Mouse (Mus musculus) hindbrain, embryonic 13.5 days (tissue): Measurements from ENCODE around the gene Ccdc171. TPM values are rescaled to one million over a fixed set of nuclear protein-coding genes. Genes with fewer than 3 reads are reported as not detected.
A peak's percentile ranks its signal among the peaks of the same experiment; 100 is the strongest.
"Not testable (repeated sequence)": the region's sequence is repeated elsewhere in the genome, so short reads cannot be mapped to it uniquely, and the experiment has no call there.

Experiments used
- ATAC-seq: fragments of 200-750 bp; cut with Nextera tagmentation; 2 replicates; pipeline ENCODE4 v1.8.0; 2017; ENCODE audit warnings: moderate TSS enrichment; ENCODE audit not compliant: low FRiP score
- H3K27ac ChIP-seq: fragments of 300-500 bp; sonication (generic); 2 replicates; pipeline ENCODE4 v1.5.1; 2015; ENCODE audit warnings: inconsistent platforms, mild to moderate bottlenecking, moderate library complexity
- H3K27me3 ChIP-seq: fragments of 300-500 bp; sonication (generic); 2 replicates; pipeline ENCODE4 v1.6.1; 2015; ENCODE audit warnings: mild to moderate bottlenecking, inconsistent platforms
- H3K36me3 ChIP-seq: fragments of 300-500 bp; sonication (generic); 2 replicates; pipeline ENCODE4 v1.6.1; 2015; ENCODE audit warnings: mild to moderate bottlenecking, inconsistent platforms
- H3K4me1 ChIP-seq: fragments of 300-500 bp; sonication (generic); replicated peaks from 2 replicates; pipeline ENCODE4 v1.6.1; 2015; ENCODE audit warnings: inconsistent platforms
- H3K4me2 ChIP-seq: fragments of 300-500 bp; sonication (generic); 2 replicates; pipeline ENCODE4 v1.6.1; 2015; ENCODE audit warnings: inconsistent platforms, mild to moderate bottlenecking, moderate library complexity
- H3K4me3 ChIP-seq: fragments of 300-500 bp; sonication (generic); 2 replicates; pipeline ENCODE4 v1.5.1; 2015; ENCODE audit warnings: mild to moderate bottlenecking, inconsistent platforms
- H3K9ac ChIP-seq: fragments of 300-500 bp; sonication (generic); 2 replicates; pipeline ENCODE4 v1.6.1; 2015; ENCODE audit warnings: mild to moderate bottlenecking, inconsistent platforms
- H3K9me3 ChIP-seq: fragments of 300-500 bp; sonication (generic); 2 replicates; pipeline ENCODE4 v1.6.1; 2016; ENCODE audit warnings: inconsistent platforms
- WGBS: fragments of 180-500 bp; shearing (Covaris S2); methylation state at CpG from one replicate; pipeline ENCODE4 v1.1.7; 2015; 5-methylcytosine and 5-hydroxymethylcytosine counted together
- polyA plus RNA-seq: library from polyadenylated mRNA; unstranded; fragments of >200 nt; fragmentation: Nextera tagmentation; extraction: Ambion mirVana; gene quantifications from 2 replicates; pipeline ENCODE4 v1.2.1, GENCODE M21; 2015

The Ccdc171 gene
- polyA plus RNA-seq, 1 experiment from 2014 or later: 5.0 TPM

DNA sequence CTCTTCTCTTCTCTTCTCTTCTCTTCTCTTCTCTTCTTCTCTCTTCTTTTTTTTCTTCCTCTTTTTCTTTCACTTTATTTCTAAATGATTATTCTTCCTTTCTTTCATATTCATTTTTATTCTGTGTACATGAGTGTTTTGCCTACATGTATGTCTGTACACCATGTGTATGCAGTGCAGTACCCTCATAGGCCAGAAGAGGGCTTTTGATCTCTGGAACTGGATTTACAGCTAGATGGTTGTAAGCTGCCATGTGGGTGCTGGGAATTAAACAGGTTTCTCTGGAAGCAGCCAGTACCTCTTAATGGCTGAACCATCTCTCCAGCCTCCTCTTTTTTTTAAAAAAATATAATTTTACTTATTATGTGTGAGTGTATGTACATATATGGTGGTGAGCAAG lies 2.6 kb downstream of the Ccdc171 start:
- H3K4me2 ChIP-seq: no peak overlapping the region
- H3K27me3 ChIP-seq: no peaks in the 10 kb centered on the region
- ATAC-seq: no peak
- no peaks in the 10 kb centered on the region for H3K9me3 ChIP-seq
- no peaks in the 10 kb centered on the region for H3K36me3 ChIP-seq
- H3K4me3 ChIP-seq: no peak overlapping the region
- peaks cover 18% of the 10 kb centered on the region for H3K4me1 ChIP-seq
- H3K9ac ChIP-seq: no peak overlapping the region
- no peak overlapping the region for H3K27ac ChIP-seq

DNA sequence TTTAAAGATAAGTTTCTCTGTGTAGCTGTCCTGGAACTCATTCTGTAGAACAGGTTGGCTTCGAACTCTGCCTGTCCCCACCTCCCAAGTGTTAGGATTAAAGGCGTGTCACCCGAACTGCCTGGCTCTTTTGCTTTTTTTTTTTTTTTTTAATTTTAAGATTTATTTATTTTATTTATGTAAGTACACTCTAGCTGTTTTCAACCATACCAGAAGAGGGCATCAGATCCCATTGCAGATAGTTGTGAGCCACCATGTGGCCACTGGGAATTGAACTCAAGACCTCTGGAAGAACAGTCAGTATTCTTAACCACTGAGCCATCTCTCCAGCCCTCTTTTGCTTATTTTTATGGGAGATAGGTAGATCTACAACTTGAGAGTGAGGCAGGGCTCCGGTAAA lies 4.7 kb downstream of the Ccdc171 start:
- WGBS: 96% methylated on average over 4 of the region's 4 CpGs
- ATAC-seq, H3K4me1 ChIP-seq: not testable (repeated sequence)

DNA sequence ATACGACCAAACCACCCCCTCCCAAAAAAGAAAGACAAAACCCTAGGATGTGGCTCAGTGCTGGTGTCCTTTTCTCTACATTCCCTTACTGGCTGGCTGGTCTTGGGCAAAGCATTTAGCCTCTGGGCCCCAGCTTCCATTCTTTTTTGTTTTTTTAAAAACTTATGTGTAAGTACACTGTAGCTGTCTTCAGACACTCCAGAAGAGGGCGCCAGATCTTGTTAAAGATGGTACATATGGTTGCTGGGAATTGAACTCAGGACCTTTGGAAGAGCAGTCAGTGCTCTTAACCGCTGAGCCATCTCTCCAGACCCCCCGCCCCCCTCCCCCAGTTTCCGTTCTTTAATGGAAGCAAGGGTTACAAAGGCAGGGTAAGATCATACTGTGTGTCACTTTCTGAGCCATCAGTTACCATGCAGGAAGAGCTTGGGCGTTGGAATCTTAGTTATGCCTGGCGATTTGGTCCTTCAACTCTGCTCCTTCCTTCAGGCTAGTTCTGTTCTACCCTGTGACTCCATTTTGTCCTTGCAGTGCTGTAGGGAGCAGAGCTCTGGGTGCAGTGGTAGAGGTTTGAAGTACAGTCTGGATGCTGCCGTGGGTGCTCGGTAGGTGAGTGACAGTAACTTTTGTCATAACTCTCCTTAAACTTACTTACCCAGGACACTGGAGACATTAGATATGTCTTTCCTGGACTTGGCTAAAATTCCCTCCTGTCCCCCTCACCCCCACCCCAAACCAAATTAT lies 8.0 kb downstream of the Ccdc171 start:
- Histone ChIP-seq H3K27me3 (no peaks in the 10 kb centered on the region), H3K4me2 (no peak overlapping the region), H3K36me3 (no peaks in the 10 kb centered on the region), H3K9me3 (no peaks in the 10 kb centered on the region), H3K9ac (no peak overlapping the region), H3K4me3 (no peak overlapping the region), H3K4me1 (no peaks in the 10 kb centered on the region), H3K27ac (no peak overlapping the region)
- ATAC-seq: no peak
- 85% methylated on average over 9 of the region's 9 CpGs for WGBS

More for the DNA sequence above, 4.7 kb downstream of the Ccdc171 start:
- H3K4me3 ChIP-seq, H3K27me3 ChIP-seq, H3K9me3 ChIP-seq, H3K4me2 ChIP-seq, H3K9ac ChIP-seq, H3K27ac ChIP-seq, H3K36me3 ChIP-seq: not testable (repeated sequence)

DNA sequence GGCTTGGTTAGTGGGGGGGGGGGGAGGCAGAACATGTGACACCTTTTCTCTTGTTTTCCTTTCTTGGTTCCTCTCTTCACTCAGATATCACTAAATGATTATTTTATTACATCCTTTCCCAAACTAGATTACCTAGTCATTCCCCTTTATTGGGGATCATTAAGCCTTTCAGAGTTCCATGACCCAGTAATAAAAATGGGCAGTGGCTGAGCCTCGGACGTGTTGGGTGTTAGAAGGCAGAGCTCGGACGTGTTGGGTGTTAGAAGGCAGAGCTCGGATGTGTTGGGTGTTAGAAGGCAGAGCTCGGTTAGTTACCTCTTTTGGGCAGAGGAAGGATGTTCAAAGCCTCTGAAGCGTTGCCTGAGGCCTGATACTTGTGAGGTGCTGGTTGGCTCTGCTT lies 8.7 kb downstream of the Ccdc171 start:
- no peak overlapping the region for H3K4me3 ChIP-seq
- no peak overlapping the region for H3K27ac ChIP-seq
- H3K27me3 ChIP-seq: no peaks in the 10 kb centered on the region
- 76% methylated on average over 7 of the region's 7 CpGs for WGBS
- ATAC-seq: no peak
- H3K4me1 ChIP-seq: no peaks in the 10 kb centered on the region
- no peaks in the 10 kb centered on the region for H3K36me3 ChIP-seq
- H3K9me3 ChIP-seq: no peaks in the 10 kb centered on the region
- H3K9ac ChIP-seq: no peak overlapping the region
- H3K4me2 ChIP-seq: no peak overlapping the region

DNA sequence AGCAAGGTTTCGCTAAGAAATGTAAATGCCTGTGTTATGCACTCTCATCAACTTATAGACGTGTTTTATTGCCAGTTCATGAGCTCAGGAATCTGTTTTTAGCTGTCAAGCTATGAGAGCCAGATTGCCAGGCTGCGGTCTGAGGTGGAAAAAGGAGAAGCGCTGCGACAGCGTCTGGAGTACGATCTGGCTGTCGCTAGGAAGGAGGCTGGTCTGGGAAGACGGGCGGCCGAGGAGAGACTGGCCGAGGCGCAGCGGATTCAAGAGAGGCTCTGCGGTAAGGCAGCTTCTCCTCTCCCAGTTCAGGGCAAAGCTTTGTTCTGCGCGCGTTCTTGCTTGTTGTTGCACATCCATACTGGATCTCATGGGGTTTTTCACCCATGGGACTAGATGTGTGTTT lies 24.2 kb downstream of the Ccdc171 start:
- no peak overlapping the region for H3K9ac ChIP-seq
- no peaks in the 10 kb centered on the region for H3K27me3 ChIP-seq
- H3K4me3 ChIP-seq: no peak overlapping the region
- H3K9me3 ChIP-seq: no peaks in the 10 kb centered on the region
- H3K4me2 ChIP-seq: no peak overlapping the region
- no peak overlapping the region for H3K27ac ChIP-seq
- H3K4me1 ChIP-seq: no peaks in the 10 kb centered on the region
- 61% methylated on average over 18 of the region's 18 CpGs for WGBS
- H3K36me3 ChIP-seq: no peaks in the 10 kb centered on the region
- no peak for ATAC-seq

DNA sequence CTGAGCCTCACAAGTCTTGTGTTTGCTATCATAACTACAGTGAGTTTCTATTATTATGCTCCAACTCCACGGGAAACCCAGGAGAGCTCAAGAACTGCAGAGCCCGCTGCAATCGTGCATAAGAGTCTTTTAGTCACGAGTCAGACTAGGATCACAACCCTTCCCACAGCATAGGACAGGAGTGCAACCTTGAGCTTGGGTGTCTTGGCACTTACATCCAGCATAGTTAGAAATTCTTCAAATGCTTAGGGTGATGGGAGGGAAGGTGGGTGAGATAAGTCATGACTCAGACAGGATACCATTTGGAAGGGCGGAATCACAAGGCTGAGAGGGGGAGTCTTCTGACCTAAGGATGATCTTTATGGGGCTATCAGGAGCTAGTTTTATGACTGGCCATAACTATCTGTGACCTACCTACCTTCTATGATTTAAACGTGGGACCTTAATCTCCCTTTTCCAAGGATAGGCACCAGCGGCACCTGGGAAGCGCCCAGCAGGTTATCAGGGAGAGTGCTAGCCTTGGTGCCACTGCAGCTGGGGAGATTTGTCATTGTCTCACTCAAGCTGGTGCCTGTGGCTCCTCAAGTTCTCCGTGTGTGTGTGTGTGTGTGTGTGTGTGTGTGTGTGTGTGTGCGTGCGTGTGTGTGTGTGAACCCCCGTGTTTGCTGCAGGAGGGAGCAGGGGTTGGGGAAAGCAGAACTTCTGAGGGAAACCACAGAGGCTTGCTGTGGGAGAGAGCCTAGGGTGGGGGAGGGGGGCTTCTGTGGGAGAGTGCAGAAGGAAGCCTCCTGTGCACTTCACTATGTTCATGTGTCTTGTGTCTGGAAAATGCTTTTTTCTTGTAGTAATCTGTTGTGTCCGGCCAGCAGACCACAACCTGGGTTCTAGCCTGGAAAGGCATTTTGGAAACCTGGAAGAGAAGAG lies 42.1 kb downstream of the Ccdc171 start:
- no peak overlapping the region for H3K4me3 ChIP-seq
- peak; percentile 49; the same call in 1 of the 2 replicates for ATAC-seq
- no peak overlapping the region for H3K27ac ChIP-seq

DNA sequence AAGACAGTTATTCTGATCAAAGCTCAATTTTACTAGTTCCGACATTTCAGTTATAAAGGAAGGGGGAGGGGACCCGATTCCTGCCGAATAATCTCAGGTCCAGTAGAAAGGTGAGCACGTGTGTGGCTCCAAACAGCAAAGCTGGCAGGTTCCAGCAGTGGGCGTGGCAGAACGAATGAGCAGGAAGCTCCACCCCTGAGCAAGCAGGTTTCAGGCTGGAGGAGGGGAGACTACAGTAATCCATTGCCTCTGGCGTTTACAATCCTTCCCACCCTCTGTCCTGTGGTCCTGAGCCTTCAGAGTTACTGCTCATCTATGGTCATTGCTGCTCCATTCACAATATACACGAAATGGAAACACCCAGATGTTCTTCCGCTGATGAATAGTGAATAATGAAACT lies 42.8 kb downstream of the Ccdc171 start:
- not testable (repeated sequence) for H3K4me1 ChIP-seq, H3K27ac ChIP-seq, H3K9me3 ChIP-seq, H3K9ac ChIP-seq, H3K36me3 ChIP-seq, H3K27me3 ChIP-seq, H3K4me3 ChIP-seq
- peak overlapping the region; percentile 21 for H3K4me2 ChIP-seq
- 0 out of 2 replicates have a peak, but pooled peaks have one; percentile 49 for ATAC-seq
- WGBS: 10% methylated on average over 9 of the region's 9 CpGs

More for the DNA sequence above, 42.1 kb downstream of the Ccdc171 start:
- H3K4me2 ChIP-seq: peak overlapping the region; percentile 21
- H3K9me3 ChIP-seq: no peaks in the 10 kb centered on the region
- H3K9ac ChIP-seq: no peak overlapping the region
- no peaks in the 10 kb centered on the region for H3K36me3 ChIP-seq
- no peaks in the 10 kb centered on the region for H3K27me3 ChIP-seq
- WGBS: 30% methylated on average over 13 of the region's 13 CpGs
- 0 out of 2 replicates have a peak, but pooled peaks cover 3% of the 10 kb centered on the region for H3K4me1 ChIP-seq

DNA sequence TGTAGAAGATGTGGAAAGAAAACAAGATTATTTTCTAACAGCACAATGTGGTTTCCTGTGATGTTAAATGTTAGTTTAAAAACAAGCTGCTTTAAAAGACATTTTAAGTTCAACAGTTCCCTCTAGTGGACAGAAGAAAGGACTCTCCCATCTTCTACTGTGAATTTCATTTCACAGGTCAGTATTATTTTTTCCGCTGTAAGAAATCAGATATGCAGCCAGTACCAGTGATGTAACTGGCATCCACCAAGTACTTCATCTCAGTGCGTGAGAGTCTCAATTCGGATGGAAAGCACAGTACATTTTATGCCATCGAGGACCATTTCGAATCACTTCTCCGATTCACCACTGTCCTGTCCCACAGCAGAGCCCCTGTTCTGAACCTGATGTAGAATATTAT lies 45.2 kb downstream of the Ccdc171 start:
- ATAC-seq: 0 out of 2 replicates have a peak, but pooled peaks have one; percentile 43
- no peak overlapping the region for H3K4me2 ChIP-seq
- H3K4me1 ChIP-seq: 0 out of 2 replicates have a peak, but pooled peaks cover 3% of the 10 kb centered on the region
- H3K9me3 ChIP-seq: peaks cover 3% of the 10 kb centered on the region; the same call in 1 of the 2 replicates
- no peak overlapping the region for H3K9ac ChIP-seq
- no peak overlapping the region for H3K27ac ChIP-seq
- no peaks in the 10 kb centered on the region for H3K27me3 ChIP-seq
- no peak overlapping the region for H3K4me3 ChIP-seq
- WGBS: 68% methylated on average over 6 of the region's 6 CpGs
- no peaks in the 10 kb centered on the region for H3K36me3 ChIP-seq

DNA sequence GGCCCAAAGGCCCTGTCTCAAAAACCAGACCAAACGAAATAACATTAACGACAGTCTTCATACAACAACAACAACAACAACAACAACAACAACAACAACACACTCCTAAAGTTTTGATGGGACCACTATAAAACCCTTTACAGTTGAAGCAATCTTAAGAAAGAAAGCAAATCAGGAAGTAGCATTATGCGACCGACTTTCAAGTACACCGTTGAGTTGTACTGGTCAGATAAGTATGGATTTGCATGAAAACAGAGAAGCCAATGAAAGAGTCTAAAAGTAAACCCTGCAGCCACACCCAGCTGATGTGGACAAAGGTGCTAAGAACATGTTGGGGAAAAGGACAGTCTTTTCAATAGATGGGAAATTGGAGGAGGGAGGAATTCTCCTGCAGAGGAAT lies 45.7 kb downstream of the Ccdc171 start:
- Histone ChIP-seq H3K4me3 (no peak overlapping the region), H3K9ac (no peak overlapping the region), H3K27ac (no peak overlapping the region), H3K27me3 (no peaks in the 10 kb centered on the region), H3K4me1 (0 out of 2 replicates have a peak, but pooled peaks cover 3% of the 10 kb centered on the region), H3K4me2 (no peak overlapping the region), H3K9me3 (peaks cover 3% of the 10 kb centered on the region; the same call in 1 of the 2 replicates), H3K36me3 (no peaks in the 10 kb centered on the region)
- WGBS: 93% methylated on average over 5 of the region's 5 CpGs
- no peak for ATAC-seq

DNA sequence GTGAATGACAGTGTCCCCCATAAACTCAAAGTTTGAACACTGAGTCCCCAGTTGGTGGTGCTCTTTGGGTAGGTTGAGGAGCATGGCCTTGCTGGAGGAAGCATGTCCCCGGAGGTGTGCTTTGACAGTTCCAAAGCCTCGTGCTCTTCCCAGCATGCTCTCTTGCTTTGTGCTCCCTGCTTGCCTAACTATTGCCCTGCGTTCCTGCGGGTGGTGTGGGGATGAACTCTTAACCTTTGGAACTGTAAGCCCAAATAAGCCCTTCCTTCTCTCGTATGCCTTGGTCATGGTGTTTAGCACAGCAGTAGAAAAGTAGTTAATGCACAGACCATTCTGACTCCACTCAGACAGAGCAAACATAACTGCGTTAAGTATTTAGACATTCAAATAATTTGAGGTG lies 47.2 kb downstream of the Ccdc171 start:
- Histone ChIP-seq H3K36me3 (no peaks in the 10 kb centered on the region), H3K9me3 (peaks cover 3% of the 10 kb centered on the region; the same call in 1 of the 2 replicates), H3K27ac (no peak overlapping the region), H3K27me3 (no peaks in the 10 kb centered on the region), H3K4me1 (0 out of 2 replicates have a peak, but pooled peaks cover 2% of the 10 kb centered on the region), H3K9ac (no peak overlapping the region), H3K4me2 (no peak overlapping the region), H3K4me3 (no peak overlapping the region)
- WGBS: 71% methylated on average over 6 of the region's 6 CpGs
- no peak for ATAC-seq

DNA sequence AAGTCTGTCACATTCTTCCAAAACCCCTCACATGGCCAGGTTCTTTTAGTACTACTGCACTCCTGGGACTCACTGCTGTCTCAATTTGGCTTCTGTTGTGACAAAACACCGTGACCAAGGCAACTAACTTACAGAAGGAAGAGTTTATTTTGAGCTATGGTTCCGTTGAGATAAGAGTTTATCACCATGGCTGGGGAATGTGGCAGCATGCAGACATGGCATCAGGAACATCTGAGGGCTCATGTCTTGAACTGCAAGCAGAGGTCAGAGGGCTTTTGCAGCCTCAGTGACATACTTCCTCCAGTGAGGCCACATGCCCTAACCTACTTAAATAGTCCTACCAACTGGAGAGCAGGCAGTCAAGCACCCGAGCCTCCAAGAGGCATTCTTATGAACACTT lies 51.0 kb downstream of the Ccdc171 start:
- WGBS: 69% methylated on average over 3 of the region's 3 CpGs
- no peaks in the 10 kb centered on the region for H3K4me1 ChIP-seq
- H3K9ac ChIP-seq: no peak overlapping the region
- H3K36me3 ChIP-seq: no peaks in the 10 kb centered on the region
- no peaks in the 10 kb centered on the region for H3K27me3 ChIP-seq
- H3K27ac ChIP-seq: no peak overlapping the region
- H3K9me3 ChIP-seq: peaks cover 3% of the 10 kb centered on the region; the same call in 1 of the 2 replicates
- no peak for ATAC-seq
- H3K4me3 ChIP-seq: no peak overlapping the region
- no peak overlapping the region for H3K4me2 ChIP-seq

DNA sequence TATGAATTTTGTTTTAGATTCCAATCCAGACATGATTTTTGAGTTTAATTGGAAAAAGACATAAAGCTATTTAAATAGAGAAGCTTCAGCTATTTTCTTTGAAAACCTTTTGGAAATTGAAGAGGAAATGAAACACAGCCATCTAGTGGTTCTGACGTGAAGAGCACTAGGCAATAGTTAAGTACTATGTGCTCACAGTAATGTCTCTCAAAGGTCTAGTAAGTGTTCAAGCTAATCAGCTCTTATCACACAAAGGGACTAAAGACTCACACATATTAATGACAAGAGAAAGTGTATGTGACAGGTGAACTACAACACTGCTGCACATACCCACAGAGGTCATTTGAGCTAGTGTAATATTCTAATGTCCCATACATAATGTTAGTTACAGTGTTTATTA lies 54.8 kb downstream of the Ccdc171 start:
- H3K27me3 ChIP-seq: no peaks in the 10 kb centered on the region
- H3K4me2 ChIP-seq: no peak overlapping the region
- 30% methylated on average over 1 of the region's 1 CpGs for WGBS
- peak; percentile 72 for ATAC-seq
- no peak overlapping the region for H3K9ac ChIP-seq
- H3K9me3 ChIP-seq: no peaks in the 10 kb centered on the region
- no peaks in the 10 kb centered on the region for H3K4me1 ChIP-seq
- no peak overlapping the region for H3K4me3 ChIP-seq
- H3K36me3 ChIP-seq: no peaks in the 10 kb centered on the region
- no peak overlapping the region for H3K27ac ChIP-seq
